Mouse (Mus musculus): ENCODE measurements at regions not wholly inside any gene's neighbourhood (a gene's known extent, or its start where the extent isn't known, plus 50 kb on each side); places are given as distances from the start of the nearest gene placed in this dataset.

DNA sequence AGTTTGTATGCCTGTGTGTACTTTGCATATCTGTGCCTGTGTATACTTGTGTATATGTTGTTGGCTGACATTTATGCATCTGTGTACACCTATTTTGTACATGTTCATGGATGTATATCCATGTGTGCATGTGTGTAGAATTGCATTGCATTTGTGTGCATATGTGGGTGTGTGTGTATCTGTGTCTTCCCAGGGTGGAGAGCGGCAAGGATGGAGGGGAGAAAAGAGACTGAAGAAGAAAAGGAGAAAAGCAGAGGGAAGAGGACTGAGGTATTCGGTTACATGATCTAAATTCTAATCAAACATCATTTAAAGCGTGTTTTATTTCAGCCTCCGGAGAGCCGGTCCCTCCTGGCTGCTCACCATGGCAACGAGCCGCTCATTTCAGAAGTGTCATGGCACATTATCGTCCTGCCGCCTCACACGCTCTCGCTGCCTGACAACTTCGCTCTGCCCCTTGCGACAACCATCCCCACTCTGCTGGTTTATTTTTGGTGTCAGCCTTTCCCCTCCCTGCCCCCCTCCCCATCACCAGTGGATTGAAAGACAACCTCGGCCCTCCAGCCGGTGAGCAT lies 58.6 kb downstream of the Mrm1 start:
- no peak for DNase-seq (ENCODE audit: low spot score)

DNA sequence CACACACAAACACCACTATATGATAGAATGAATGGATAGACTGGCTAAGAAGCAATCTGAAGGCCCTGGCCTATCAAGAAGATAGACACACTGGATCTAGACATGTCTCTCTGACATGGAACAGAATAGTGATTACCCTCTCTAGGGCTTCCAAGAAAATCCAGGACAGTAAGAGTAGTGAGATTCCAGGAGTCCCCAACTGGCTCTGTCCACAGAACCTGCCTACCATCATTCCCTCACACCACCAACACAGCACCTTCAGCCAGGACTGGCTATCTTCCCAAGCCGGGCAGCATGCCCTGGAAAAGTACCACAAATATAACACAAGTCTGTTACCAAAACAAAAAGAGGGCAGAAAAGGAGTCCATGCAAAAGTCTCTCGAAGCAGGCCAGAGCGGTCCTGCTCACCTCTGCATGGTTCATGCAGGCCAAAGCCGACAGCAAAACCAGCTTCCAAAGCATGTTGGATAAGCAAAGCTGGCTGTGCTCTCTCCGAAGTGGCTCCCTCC lies 59.8 kb downstream of the Mrm1 start:
- DNase-seq (ENCODE audit: low spot score): peak; percentile 58

DNA sequence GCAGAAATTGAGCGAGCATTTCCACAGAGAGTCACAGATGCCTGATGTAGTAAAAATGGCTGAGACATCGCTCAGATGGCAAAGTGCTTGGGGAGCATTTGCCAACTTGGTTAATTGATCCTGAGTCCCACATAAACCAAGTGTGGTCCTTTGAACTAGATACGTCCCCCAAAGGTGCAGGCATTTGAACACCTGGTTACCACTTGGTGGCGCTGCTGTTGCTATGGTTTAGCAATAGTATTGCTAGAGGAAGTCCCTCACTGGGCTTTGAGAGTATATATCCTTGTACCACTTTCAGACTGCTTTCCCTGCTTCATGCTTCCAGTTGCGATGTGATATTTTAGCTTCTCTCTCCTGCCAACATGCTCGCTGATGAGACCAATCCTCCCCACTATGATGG lies 67.3 kb downstream of the Mrm1 start:
- no peak for DNase-seq (ENCODE audit: low spot score)

DNA sequence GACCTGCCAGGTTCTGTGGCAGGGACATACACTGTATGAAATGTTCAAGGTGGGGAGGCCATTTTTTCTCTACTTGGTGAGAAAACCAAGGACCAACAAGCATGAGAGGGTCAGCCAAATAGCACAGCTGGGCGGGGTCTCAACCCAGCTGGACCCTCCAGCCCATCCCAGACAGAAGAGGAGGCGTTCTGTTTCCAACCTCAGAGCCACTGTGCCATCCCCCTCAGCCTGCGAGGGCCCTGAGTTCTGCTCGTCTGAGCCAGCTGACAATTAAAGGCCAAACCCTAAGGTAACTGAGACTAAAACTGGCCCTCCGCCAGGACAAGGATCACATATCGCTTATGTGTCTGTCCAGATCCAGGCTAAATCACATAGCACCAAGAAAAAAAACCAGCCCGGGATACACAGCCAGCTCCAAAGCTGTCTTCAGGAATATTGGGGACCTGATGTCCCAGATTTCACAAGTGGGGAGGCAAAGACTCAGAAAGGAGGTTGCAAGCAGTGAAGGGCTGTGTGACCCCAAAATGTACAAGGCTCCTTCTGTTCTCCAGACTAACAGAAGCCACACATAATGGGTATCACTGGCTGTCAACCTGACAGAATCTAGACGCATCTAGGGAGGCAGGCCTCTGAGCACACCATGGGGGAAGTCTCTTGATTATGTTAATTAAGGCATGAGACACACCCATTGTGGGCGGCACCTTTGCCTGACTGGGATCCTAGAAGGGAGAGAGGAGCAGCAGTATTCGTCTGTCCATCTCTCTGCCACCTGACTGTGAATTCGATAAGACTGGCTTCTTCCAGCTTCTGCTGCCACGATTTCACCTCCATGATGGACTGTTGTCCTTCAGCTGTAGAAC lies 69.6 kb downstream of the Mrm1 start:
- no peak for DNase-seq (ENCODE audit: low spot score)

DNA sequence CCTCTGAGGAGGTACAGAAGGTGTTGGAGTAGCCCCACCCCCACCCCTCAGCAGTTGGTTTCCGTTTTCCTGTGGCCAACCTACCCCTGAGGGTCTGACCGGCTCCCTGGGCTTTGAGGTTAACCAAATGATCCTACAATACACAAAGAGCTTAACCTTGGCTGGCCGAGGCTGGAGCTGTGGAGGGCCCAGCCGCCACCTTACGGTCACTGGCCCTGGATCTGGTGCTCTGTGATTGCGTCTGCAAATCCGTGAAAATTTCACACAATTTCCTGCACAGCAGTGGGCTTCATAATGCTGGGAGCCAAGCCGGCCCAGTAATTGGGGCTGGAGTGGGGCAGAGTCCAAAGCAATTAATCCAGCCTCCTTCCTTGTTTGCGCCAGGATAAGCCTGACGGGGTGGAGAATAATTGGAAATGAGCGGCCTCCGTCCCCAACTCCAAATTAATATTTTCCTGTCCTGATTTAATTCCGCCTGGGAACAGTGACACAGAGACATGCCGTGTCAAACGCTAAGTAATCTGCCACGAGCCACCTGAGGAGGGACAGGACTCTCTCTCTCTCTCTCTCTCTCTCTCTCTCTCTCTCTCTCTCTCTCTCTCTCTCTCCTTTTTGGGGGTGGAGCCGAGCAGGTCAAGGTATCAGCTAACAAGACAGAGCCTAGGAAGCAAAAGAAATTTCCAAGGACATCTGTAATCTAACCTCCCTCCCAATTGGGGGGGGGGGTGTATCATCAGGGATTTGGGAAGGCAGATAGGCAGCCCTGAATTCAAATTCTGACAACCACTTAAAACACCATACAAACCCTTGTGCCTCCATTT lies 80.3 kb downstream of the Mrm1 start:
- DNase-seq (ENCODE audit: low spot score): no peak

DNA sequence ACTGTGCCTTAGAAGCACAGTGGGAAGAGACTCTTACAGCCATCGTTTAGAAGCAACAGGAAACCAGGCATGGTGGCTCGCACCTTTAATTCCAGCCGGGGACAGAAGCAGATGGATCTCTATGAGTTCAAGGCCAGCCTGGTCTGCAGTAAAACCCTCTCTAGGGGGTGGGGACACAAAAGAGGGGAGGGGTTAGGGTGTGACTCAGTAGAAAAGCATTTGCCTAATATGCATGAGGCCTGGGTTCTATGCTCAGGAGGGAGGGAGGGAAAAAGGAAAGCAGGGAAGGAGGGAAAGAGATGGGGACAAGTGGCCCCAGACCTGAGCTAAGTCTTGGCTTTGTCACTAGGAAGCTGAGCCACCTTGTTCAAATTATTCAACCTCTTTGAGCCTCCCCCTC lies 81.2 kb downstream of the Mrm1 start:
- no peak for DNase-seq (ENCODE audit: low spot score)

DNA sequence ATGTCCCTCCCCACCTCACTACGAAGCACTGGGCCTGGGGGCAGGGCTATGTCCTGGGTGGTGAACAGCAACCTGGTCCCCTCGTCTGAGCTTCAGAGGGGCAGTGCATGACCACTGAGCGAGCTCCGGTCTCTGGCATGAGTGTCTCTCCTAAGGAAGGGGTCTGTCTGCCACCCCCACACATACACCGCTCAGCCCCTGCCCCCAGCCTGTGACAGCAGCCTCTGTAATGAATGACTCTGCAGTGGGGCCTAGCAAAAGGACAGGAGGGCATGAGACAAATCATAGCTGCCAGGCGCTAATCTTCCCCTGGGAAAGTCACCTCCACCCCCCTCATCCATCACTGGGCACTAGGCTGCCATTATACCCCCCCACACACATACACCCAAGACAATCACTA lies 87.4 kb downstream of the Mrm1 start:
- DNase-seq (ENCODE audit: low spot score): no peak

DNA sequence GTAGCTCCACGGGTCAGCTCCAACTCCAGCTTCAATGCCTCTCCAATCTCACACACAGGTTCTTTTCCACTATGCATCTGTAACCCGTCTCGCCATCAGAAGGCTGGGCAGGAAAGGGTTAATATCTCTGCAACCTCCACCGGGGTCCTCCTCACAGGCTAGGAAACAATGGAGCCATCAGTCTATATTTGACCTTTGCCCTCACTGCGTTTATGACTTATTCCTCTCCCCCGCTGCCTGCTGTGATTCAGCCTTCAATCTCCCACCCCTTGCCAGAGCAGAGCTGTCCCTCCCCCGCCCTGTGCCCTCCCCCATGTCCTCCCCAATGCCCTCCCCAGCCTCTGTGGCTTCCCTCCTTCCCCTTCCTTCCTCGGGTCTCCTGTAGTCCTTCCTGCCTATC lies 89.1 kb downstream of the Mrm1 start:
- no peak for DNase-seq (ENCODE audit: low spot score)

DNA sequence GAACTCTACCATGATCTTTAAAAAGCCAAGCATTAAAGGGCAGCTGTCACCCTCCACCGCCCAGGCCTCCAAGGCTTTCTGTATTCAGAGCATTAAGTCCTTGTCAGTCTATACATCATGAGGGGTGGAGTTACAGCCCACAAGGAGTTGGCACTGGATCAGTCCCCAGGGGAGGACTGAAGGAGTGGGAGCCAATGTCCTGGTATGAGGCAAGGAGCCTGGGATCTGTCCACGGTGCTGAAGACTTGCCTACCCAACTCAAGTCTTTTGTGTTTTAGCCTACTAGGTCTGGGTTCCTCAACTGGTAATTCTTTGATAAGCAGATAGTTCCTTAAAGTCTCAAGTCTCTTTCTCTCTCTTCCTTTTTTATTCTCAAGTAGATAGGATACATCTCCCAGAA lies 90.1 kb downstream of the Mrm1 start:
- DNase-seq (ENCODE audit: low spot score): peak; percentile 69

DNA sequence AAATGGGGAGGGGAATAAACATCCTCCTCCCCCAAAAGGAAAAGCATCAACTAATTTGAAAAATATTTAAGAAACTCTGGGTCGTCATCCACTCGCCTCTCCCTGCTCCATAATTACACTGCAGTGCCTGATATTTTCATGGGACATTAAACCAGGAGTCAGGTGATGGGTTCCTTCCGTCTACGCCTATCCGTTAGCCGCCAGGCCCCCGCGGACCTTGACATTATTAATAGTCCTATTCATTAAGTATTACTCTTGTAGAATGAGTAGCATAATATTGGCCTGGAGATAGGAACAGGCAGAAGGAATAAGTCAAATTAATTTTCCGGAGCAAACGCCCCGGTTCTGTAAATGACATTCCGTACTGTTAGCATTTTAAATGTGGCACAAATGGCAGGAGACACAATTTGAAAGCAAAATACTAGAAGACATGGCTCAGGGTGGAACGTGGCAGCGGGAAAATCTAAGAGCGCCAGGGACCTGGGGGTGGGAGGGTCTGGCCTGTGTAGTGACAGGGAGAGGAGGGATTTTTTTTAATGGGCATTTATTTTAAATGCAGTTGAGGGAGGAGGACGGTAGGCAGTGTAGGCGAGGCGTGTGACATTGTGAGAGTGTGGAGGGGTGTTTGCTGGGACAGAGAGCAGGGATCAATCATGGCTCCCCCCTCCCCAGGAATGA lies 93.2 kb downstream of the Mrm1 start:
- DNase-seq (ENCODE audit: low spot score): no peak

DNA sequence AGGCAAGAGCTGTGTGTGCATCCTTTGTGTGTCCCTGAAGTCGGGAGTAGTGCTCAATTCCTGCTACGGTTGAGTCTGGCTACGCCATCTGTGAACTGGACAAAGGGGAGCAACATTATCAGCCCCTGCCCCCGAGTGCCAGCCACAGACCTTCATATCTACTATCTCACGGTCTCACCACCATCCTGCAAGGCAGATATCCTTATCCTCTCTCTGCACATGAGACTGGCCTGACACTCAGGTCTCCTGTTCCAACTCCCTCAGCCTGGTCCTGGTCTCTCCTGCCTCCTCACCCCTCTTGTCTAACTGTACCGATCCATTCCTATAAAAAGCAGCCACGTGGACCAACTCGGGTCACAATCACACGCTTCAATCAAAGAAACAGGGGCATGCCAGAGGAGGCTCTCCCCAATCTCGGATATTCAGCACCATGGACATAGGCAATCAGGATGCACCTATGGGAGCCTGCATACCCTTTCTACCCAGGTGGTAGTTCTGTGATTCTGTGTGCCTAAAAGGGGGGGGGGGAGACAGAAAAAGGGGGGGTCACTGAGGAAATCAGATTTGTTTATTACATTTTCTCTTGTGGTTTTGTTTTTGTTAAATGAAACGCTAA lies 94.0 kb downstream of the Mrm1 start:
- DNase-seq (ENCODE audit: low spot score): no peak

DNA sequence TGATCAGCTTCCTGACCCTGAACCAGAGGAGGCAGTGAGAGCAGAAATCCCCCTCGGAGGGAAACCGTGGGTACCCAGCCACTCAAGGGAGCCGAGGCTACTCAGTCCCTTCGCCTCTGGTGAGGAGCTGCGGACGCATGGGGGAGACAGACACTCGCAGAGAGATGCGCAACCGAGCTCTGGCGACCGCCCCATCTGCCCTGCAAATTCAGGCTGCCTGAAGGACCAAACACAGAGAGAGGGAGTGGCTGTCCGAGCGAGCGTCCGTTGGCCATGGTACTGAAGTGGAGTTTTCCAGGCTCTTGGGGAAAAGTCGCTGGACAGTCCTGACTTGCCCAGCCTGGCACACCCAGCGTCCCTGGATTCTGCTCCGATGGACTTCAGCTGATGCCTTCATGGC lies 95.2 kb downstream of the Mrm1 start:
- peak; percentile 35 for DNase-seq (ENCODE audit: low spot score)

DNA sequence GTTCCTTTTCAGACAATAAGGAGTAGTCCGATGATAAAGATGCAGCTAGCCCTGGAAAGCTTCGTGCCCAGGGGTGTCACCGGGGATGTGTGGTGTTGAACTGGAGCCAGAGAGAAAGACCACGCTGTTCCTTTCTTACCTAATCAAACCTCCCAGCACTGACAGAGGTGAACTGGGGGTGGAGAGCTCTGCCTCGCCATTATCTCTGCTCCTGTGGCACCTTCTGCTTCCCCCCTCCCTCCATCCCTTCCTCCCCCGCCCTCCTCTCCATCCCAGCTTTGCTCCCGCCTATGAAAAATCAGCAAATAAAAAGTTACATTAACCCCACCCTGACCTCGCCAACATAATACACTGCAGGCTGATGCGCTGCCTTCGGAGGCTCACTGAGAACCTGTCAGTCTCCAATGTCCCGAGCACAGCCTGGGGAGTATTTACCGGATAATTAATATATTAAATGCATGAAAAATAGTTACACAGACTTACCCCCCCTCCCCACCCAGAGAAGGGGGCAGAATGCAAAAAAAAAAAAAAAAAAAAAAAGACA lies 96.6 kb downstream of the Mrm1 start:
- no peak for DNase-seq (ENCODE audit: low spot score)

DNA sequence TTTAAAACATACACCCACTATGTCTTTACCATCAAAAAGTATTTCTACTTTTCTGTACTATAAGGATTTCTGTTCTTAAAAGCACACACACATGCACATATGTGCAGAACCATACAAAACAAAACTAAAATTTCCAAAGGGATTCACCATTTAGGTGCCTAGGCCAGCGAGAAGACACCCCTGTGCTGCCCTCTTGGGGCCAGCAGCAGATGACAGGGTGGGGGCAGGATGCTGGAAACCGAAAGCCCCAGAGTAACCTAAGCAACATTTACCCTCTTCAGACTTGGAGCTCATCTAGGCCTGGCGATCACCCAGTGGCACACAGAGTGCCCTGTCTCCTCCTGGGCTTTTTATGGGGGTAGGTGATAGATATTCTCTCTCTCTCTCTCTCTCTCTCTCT lies 97.3 kb downstream of the Mrm1 start:
- peak; percentile 38 for DNase-seq (ENCODE audit: low spot score)

DNA sequence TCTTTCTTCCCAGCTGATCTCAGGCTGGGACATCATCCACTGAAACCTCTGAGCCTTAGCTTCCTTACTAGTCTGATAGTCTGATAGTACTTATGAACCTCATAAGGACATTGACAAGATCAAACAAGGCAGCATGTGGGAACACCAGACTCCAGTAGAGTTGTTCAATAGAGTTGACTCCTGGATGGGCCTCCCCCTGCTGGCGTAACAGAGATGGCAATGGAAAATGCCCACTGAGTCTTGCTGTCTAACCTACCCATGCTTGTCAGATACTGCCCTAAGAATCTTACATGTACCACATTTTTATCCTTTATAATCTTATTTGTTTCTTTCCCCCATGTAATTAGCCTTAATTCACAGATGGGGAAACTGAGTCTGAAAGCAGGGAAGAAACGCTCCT lies 98.2 kb downstream of the Mrm1 start:
- DNase-seq (ENCODE audit: low spot score): no peak

DNA sequence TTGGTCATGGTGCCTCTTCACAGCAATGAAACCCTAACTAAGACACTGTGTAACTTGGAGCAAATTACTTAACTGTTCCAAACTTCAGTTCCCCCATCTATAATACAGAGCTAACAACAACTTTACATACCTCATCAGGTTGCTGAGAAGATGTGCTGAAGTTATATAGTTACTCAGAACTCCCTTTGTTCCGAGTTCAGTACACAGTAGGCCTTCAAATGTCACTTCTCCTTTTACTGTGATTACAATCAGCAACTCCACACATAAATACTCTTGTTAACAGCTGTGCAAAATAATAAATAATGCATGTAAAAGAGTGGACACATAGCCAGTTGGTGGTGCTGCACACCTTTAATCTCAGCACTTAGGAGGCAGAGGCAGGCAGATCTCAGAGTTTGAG lies 99.5 kb downstream of the Mrm1 start:
- no peak for DNase-seq (ENCODE audit: low spot score)

DNA sequence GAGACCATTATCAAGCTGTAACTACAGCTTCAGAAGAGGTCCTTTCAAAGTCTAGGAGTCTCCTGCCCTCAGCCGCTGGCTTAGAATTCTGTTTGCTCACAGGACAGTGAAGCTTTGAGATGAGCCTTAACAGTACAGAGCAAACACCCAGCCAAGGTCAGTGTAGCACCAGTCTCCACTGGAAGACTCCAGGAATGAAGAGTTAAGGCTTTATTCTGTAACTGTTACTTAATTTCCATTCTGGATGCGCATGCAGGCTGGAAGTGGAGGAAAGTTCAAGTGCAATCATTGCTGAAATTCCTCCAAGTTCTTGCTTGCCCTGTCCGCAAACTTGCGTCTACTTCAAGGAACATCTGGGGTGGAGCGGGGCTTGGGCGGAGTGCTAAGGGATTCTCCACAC lies 106.6 kb downstream of the Mrm1 start:
- DNase-seq (ENCODE audit: low spot score): peak; percentile 46

DNA sequence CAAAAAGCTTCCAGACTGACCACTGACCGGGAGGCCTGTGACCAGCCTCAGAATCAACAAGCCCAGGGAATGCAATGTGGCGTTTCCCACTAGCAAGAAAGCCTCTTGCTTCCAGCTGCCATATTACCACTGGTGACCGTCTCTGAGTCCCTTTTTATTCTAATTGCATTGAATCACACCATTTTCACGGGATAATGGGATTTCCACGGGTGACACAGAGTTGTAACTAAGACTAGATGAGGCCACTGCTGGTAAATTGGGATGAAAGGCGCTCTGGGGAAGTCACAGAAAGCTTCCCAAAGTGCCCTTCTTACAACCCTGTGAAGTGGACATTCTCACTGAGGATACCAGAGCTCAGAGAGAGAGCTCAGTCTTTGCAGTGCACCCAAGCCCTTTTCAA lies 107.4 kb downstream of the Mrm1 start:
- DNase-seq (ENCODE audit: low spot score): no peak

DNA sequence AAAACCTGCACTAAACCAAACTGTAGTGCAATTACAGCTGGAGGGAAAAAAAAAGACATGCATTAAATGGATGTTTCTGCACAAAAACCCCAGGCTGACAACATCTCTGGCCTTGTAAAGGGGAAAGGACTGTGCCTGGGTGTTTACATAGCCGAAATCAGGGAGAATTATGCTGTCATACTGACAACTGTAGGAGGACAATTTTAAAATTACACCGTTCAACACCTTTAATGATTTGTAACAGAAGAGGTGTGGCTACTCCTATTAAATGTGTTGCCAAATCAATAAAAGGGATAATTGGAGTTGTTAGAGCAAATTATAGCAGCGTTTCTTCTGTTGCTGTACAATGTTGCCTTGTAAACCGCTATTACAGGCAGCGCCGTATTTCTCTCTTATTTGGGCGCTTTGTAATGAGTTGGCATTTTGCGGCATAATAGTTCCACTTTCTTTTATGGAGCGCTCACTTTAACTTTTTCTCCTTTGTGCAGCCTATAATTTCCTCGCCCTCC lies 111.0 kb downstream of the Mrm1 start:
- DNase-seq (ENCODE audit: low spot score): no peak

DNA sequence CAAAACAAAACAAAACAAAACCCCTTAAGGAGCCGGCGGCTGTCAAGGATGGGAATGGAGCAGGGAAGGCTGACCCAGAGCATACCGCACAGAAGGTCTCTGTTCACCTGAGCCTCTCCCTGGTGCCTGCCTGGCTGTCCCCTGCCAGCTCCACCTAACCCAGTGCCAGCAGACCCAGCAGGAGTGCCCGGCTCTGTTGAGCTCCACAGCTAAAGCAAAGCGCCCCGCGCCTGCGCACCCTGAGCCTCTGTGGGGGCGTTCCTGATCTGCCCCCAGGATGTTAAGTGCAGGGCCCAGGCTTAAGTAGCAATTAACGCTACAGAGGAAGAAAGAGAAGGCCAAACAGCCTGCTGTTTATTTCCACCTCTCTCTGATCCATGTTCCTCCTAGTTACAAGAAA lies 111.5 kb downstream of the Mrm1 start:
- DNase-seq (ENCODE audit: low spot score): no peak

DNA sequence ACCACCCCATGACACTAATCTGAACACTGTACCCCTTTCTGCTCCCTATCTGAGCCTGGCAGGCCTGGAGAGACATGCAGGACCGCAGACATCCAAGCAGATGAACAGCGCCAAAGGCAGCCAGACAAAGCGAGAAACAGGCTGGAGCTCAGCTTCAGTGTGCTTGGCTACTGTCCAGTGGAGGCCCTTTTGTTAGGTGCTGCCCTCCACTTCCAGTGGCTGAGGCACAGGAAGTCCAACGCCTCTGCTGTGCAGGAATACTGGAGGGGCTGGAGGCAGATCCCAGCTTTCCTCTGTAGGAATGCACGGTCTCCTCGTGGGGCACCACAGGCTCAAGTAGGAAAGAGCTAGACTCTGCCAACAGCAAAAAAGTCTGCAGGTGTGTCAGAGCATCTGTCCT lies 112.6 kb downstream of the Mrm1 start:
- DNase-seq (ENCODE audit: low spot score): no peak

Measured in adipocyte (in vitro differentiated cells).